Mouse (Mus musculus): ENCODE measurements around the gene Enpp7. TPM values are rescaled to one million over a fixed set of nuclear protein-coding genes. Genes with fewer than 3 reads are reported as not detected.

Enpp7 gene
- polyA plus RNA-seq, 1 experiment from 2014 or later = not detected

GRCm38 (mm10) chr11:119022895-119023615 is 35.1 kb downstream of the Enpp7 start, which contains the start of gene Cbx2:
Gene Cbx2 (plus strand): TSS chr11:119022962.
- H3K9ac ChIP-seq = peak within 1 kb of the TSS; percentile 95
- H3K4me3 ChIP-seq = peak within 1 kb of the TSS; percentile 77

GRCm38 (mm10) chr11:119023616-119023980 is 35.6 kb downstream of the Enpp7 start:
- no peaks in the 10 kb centered on the region for H3K9me3 ChIP-seq
- peaks cover 45% of the 10 kb centered on the region for H3K4me1 ChIP-seq (replicated peaks)
- peak overlapping the region; percentile 95 for H3K9ac ChIP-seq
- H3K36me3 ChIP-seq = peaks cover 27% of the 10 kb centered on the region
- H3K4me3 ChIP-seq = peak overlapping the region; percentile 77
- H3K4me2 ChIP-seq = peak overlapping the region; percentile 91
- ATAC-seq (ENCODE audit: low read depth) = peak; percentile 6; the same call in 1 of the 2 replicates
- peak overlapping the region; percentile 93 for H3K27ac ChIP-seq (replicated peaks)
- WGBS = 2% methylated on average over 15 of the region's 15 CpGs
- peaks cover 16% of the 10 kb centered on the region for H3K27me3 ChIP-seq

More at GRCm38 (mm10) chr11:119022895-119023615, 35.1 kb downstream of the Enpp7 start, which contains the start of gene Cbx2:
- H3K27ac ChIP-seq (replicated peaks) = peak within 1 kb of the TSS; percentile 93
- peaks cover 22% of the 10 kb centered on the region for H3K36me3 ChIP-seq
- H3K9me3 ChIP-seq = no peaks in the 10 kb centered on the region
- H3K4me2 ChIP-seq = peak within 1 kb of the TSS; percentile 91
- peak; percentile 89 for ATAC-seq (ENCODE audit: low read depth)
- peaks cover 45% of the 10 kb centered on the region for H3K4me1 ChIP-seq (replicated peaks)
- under 1% methylated on average over 50 of the region's 99 CpGs for WGBS
- H3K27me3 ChIP-seq = peaks cover 16% of the 10 kb centered on the region

- 3% methylated on average over 7 of the region's 7 CpGs for WGBS
- ATAC-seq (ENCODE audit: low read depth) = no peak
- H3K9ac ChIP-seq = peak overlapping the region; percentile 95
These were observed 36.3 kb downstream of the Enpp7 start for GRCm38 (mm10) chr11:119024260-119024659.

GRCm38 (mm10) chr11:119026203-119026602 is 38.2 kb downstream of the Enpp7 start:
- no peaks in the 10 kb centered on the region for H3K9me3 ChIP-seq
- H3K9ac ChIP-seq = peak overlapping the region; percentile 95
- peaks cover 47% of the 10 kb centered on the region for H3K4me1 ChIP-seq (replicated peaks)
- H3K4me3 ChIP-seq = no peak overlapping the region
- 58% methylated on average over 12 of the region's 12 CpGs for WGBS
- ATAC-seq (ENCODE audit: low read depth) = no peak
- peak overlapping the region; percentile 91 for H3K4me2 ChIP-seq
- H3K36me3 ChIP-seq = peaks cover 52% of the 10 kb centered on the region
- peaks cover 4% of the 10 kb centered on the region for H3K27me3 ChIP-seq
- no peak overlapping the region for H3K27ac ChIP-seq (replicated peaks)

More at GRCm38 (mm10) chr11:119024260-119024659, 36.3 kb downstream of the Enpp7 start:
- peak overlapping the region; percentile 93 for H3K27ac ChIP-seq (replicated peaks)
- peaks cover 16% of the 10 kb centered on the region for H3K27me3 ChIP-seq
- peaks cover 34% of the 10 kb centered on the region for H3K36me3 ChIP-seq
- H3K4me3 ChIP-seq = peak overlapping the region; percentile 77
- peaks cover 46% of the 10 kb centered on the region for H3K4me1 ChIP-seq (replicated peaks)
- peak overlapping the region; percentile 91 for H3K4me2 ChIP-seq
- H3K9me3 ChIP-seq = no peaks in the 10 kb centered on the region

- Histone ChIP-seq H3K36me3 (peaks cover 32% of the 10 kb centered on the region), H3K9me3 (no peaks in the 10 kb centered on the region), H3K4me3 (peak overlapping the region; percentile 25), H3K27ac (replicated peaks) (no peak overlapping the region), H3K4me1 (replicated peaks) (peaks cover 53% of the 10 kb centered on the region), H3K9ac (0 out of 2 replicates have a peak overlapping the region, but pooled peaks have one; percentile 28), H3K4me2 (peak overlapping the region; percentile 47), H3K27me3 (peaks cover 61% of the 10 kb centered on the region)
- peak; percentile 55; the same call in 1 of the 2 replicates for ATAC-seq (ENCODE audit: low read depth)
- 1% methylated on average over 26 of the region's 26 CpGs for WGBS
These were observed 46.0 kb downstream of the Enpp7 start for GRCm38 (mm10) chr11:119033874-119034558.

- 4% methylated on average over 19 of the region's 19 CpGs for WGBS
- ATAC-seq (ENCODE audit: low read depth) = no peak
- Histone ChIP-seq H3K27me3 (peaks cover 67% of the 10 kb centered on the region), H3K9ac (0 out of 2 replicates have a peak overlapping the region, but pooled peaks have one; percentile 26), H3K27ac (replicated peaks) (no peak overlapping the region), H3K36me3 (peaks cover 28% of the 10 kb centered on the region), H3K4me2 (peak overlapping the region; percentile 47), H3K4me1 (replicated peaks) (peaks cover 57% of the 10 kb centered on the region), H3K4me3 (peak overlapping the region; percentile 25), H3K9me3 (no peaks in the 10 kb centered on the region)
These were observed 46.6 kb downstream of the Enpp7 start for GRCm38 (mm10) chr11:119034635-119035034.

- Histone ChIP-seq H3K27ac (replicated peaks) (no peak overlapping the region), H3K9ac (0 out of 2 replicates have a peak overlapping the region, but pooled peaks have one; percentile 26), H3K4me3 (peak overlapping the region; percentile 4; the same call in 1 of the 2 replicates), H3K4me1 (replicated peaks) (peaks cover 63% of the 10 kb centered on the region), H3K9me3 (no peaks in the 10 kb centered on the region), H3K27me3 (peaks cover 69% of the 10 kb centered on the region), H3K4me2 (peak overlapping the region; percentile 17; the same call in 1 of the 2 replicates), H3K36me3 (peaks cover 22% of the 10 kb centered on the region)
- ATAC-seq (ENCODE audit: low read depth) = no peak
- WGBS = 2% methylated on average over 21 of the region's 21 CpGs
These were observed 47.2 kb downstream of the Enpp7 start for GRCm38 (mm10) chr11:119035094-119035685.

GRCm38 (mm10) chr11:119035686-119036165 is 47.7 kb downstream of the Enpp7 start:
- Histone ChIP-seq H3K9me3 (no peaks in the 10 kb centered on the region), H3K9ac (0 out of 2 replicates have a peak overlapping the region, but pooled peaks have one; percentile 26), H3K4me3 (peak overlapping the region; percentile 4; the same call in 1 of the 2 replicates), H3K4me1 (replicated peaks) (peaks cover 65% of the 10 kb centered on the region), H3K27ac (replicated peaks) (no peak overlapping the region), H3K4me2 (peak overlapping the region; percentile 17; the same call in 1 of the 2 replicates), H3K36me3 (peaks cover 17% of the 10 kb centered on the region), H3K27me3 (peaks cover 69% of the 10 kb centered on the region)
- ATAC-seq (ENCODE audit: low read depth) = no peak
- WGBS = 2% methylated on average over 21 of the region's 21 CpGs

GRCm38 (mm10) chr11:119036447-119036846 is 48.5 kb downstream of the Enpp7 start:
- 0 out of 2 replicates have a peak overlapping the region, but pooled peaks have one; percentile 45 for H3K4me3 ChIP-seq
- peak overlapping the region; percentile 67; the same call in 1 of the 2 replicates for H3K9ac ChIP-seq
- no peak overlapping the region for H3K27ac ChIP-seq (replicated peaks)
- H3K36me3 ChIP-seq = peaks cover 13% of the 10 kb centered on the region
- no peaks in the 10 kb centered on the region for H3K9me3 ChIP-seq
- no peak for ATAC-seq (ENCODE audit: low read depth)
- peak overlapping the region; percentile 93; the same call in 1 of the 2 replicates for H3K4me2 ChIP-seq
- H3K27me3 ChIP-seq = peaks cover 69% of the 10 kb centered on the region
- 2% methylated on average over 15 of the region's 15 CpGs for WGBS
- peaks cover 66% of the 10 kb centered on the region for H3K4me1 ChIP-seq (replicated peaks)

GRCm38 (mm10) chr11:119036934-119037779 is 49.2 kb downstream of the Enpp7 start:
- WGBS = 2% methylated on average over 57 of the region's 57 CpGs
- H3K9me3 ChIP-seq = no peaks in the 10 kb centered on the region
- no peak overlapping the region for H3K27ac ChIP-seq (replicated peaks)
- H3K4me2 ChIP-seq = peak overlapping the region; percentile 93
- H3K36me3 ChIP-seq = peaks cover 8% of the 10 kb centered on the region
- peak overlapping the region; percentile 67 for H3K9ac ChIP-seq
- peak overlapping the region; percentile 45 for H3K4me3 ChIP-seq
- peaks cover 76% of the 10 kb centered on the region for H3K27me3 ChIP-seq
- no peak for ATAC-seq (ENCODE audit: low read depth)
- peaks cover 73% of the 10 kb centered on the region for H3K4me1 ChIP-seq (replicated peaks)

All from neural tube, embryonic 13.5 days (tissue).